8 mouse cellular contexts compared by ENCODE assay signal in genomic region chr3:96601251-96601787, GRCm38 (mm10). TPM values are rescaled to one million over a fixed set of nuclear protein-coding genes. Genes with fewer than 3 reads are reported as not detected.
DNase-seq lines count a peak whose midpoint lies in the region; ATAC-seq lines count a peak whose summit lies in the region.

No protein-coding gene starts in this region.

- WGBS in intestine, embryonic 14.5 days = under 1% methylated on average over 30 of the region's 40 CpGs
- WGBS in limb, embryonic 13.5 days = under 1% methylated on average over 19 of the region's 40 CpGs
- WGBS in midbrain, embryonic 16.5 days = under 1% methylated on average over 18 of the region's 40 CpGs

- no peaks in the 10 kb centered on the region for H3K36me3 ChIP-seq in megakaryocyte, embryonic 14.5 days (replicated peaks; ENCODE audit: low read length)
- peaks cover 10% of the 10 kb centered on the region; the same call in 1 of the 2 replicates for H3K36me3 ChIP-seq in intestine, embryonic 14.5 days (ENCODE audit: control insufficient read depth, insufficient read depth, low read length)
- H3K36me3 ChIP-seq in limb, embryonic 13.5 days = peaks cover 20% of the 10 kb centered on the region; the same call in 1 of the 2 replicates
- H3K36me3 ChIP-seq in midbrain, embryonic 16.5 days (ENCODE audit: control insufficient read depth, insufficient read depth, low read length) = no peaks in the 10 kb centered on the region

- peaks cover 63% of the 10 kb centered on the region for H3K27me3 ChIP-seq in megakaryocyte, embryonic 14.5 days (replicated peaks)
- peaks cover 13% of the 10 kb centered on the region; the same call in 1 of the 2 replicates for H3K27me3 ChIP-seq in intestine, embryonic 14.5 days (replicated peaks; ENCODE audit: control insufficient read depth, insufficient read depth, low read length)
- H3K27me3 ChIP-seq in limb, embryonic 13.5 days = peaks cover 17% of the 10 kb centered on the region
- no peaks in the 10 kb centered on the region for H3K27me3 ChIP-seq in midbrain, embryonic 16.5 days (ENCODE audit: control insufficient read depth, insufficient read depth, low read depth, low read length)

- H3K4me1 ChIP-seq in megakaryocyte, embryonic 14.5 days = peaks cover 64% of the 10 kb centered on the region
- peaks cover 30% of the 10 kb centered on the region for H3K4me1 ChIP-seq in intestine, embryonic 14.5 days (replicated peaks; ENCODE audit: control insufficient read depth, insufficient read depth, low read length)
- H3K4me1 ChIP-seq in limb, embryonic 13.5 days = peaks cover 72% of the 10 kb centered on the region
- H3K4me1 ChIP-seq in midbrain, embryonic 16.5 days (ENCODE audit: control insufficient read depth, insufficient read depth, low read length) = peaks cover 62% of the 10 kb centered on the region

- peak; percentile 67 to 71 for DNase-seq in cerebellum, postnatal 10 days
- peak; percentile 73 for DNase-seq in gastrocnemius, postnatal 25 days
- DNase-seq in intestine, embryonic 14.5 days (ENCODE audit: low spot score) = peak; percentile 79
- peak; percentile 79 for DNase-seq in urinary bladder, postnatal 14 days (ENCODE audit: low spot score)

- ATAC-seq in megakaryocyte, adult 5-6 weeks (ENCODE audit: poor library complexity, severe bottlenecking) = no peak
- ATAC-seq in intestine, embryonic 14.5 days (replicated peaks; ENCODE audit: low FRiP score, low TSS enrichment, low read depth) = peak; percentile 57
- ATAC-seq in limb, embryonic 13.5 days (ENCODE audit: low FRiP score, low read depth) = peak; percentile 49
- ATAC-seq in midbrain, embryonic 16.5 days = peak; percentile 58

- no peaks in the 10 kb centered on the region for H3K9me3 ChIP-seq in megakaryocyte, embryonic 14.5 days
- H3K9me3 ChIP-seq in intestine, embryonic 14.5 days (ENCODE audit: control insufficient read depth, low read length) = no peaks in the 10 kb centered on the region
- no peaks in the 10 kb centered on the region for H3K9me3 ChIP-seq in limb, embryonic 13.5 days
- no peaks in the 10 kb centered on the region for H3K9me3 ChIP-seq in midbrain, embryonic 16.5 days (replicated peaks; ENCODE audit: control insufficient read depth, low read length, poor library complexity, severe bottlenecking)

- peak overlapping the region; percentile 70 for H3K9ac ChIP-seq in intestine, embryonic 14.5 days (ENCODE audit: low read length)
- peak overlapping the region; percentile 87 for H3K9ac ChIP-seq in limb, embryonic 13.5 days
- H3K9ac ChIP-seq in midbrain, embryonic 16.5 days (ENCODE audit: low read depth, low read length) = peak overlapping the region; percentile 95

- peak overlapping the region; percentile 74 for H3K4me2 ChIP-seq in intestine, embryonic 14.5 days (ENCODE audit: low read length)
- H3K4me2 ChIP-seq in limb, embryonic 13.5 days (replicated peaks) = peak overlapping the region; percentile 84
- peak overlapping the region; percentile 88 for H3K4me2 ChIP-seq in midbrain, embryonic 16.5 days (ENCODE audit: low read length)

- peak overlapping the region; percentile 94 for H3K27ac ChIP-seq in intestine, embryonic 14.5 days (ENCODE audit: low read depth)
- peak overlapping the region; percentile 94 for H3K27ac ChIP-seq in limb, embryonic 13.5 days
- H3K27ac ChIP-seq in midbrain, embryonic 16.5 days (ENCODE audit: low read length) = peak overlapping the region; percentile 94

- H3K4me3 ChIP-seq in megakaryocyte, embryonic 14.5 days (replicated peaks) = peak overlapping the region; percentile 93
- H3K4me3 ChIP-seq in intestine, embryonic 14.5 days (ENCODE audit: low read depth, low read length) = peak overlapping the region; percentile 65
- H3K4me3 ChIP-seq in limb, embryonic 13.5 days = peak overlapping the region; percentile 76
- H3K4me3 ChIP-seq in midbrain, embryonic 16.5 days (ENCODE audit: low read depth, low read length) = peak overlapping the region; percentile 89

RNA-seq across cellular contexts. Expression of gene Lix1l, which starts 0.4 kb away (rescaled TPM):
- 1.2 TPM in 1 of 2 replicates, not detected in the other for polyA plus RNA-seq in megakaryocyte, embryonic 14.5 days (2012; ENCODE audit: insufficient read depth, low replicate concordance)
- total RNA-seq in megakaryocyte, adult 5-6 weeks (2015) = 0.59 and 1.7 TPM in 2 replicates
- 1.7 TPM in 2 replicates for total RNA-seq in megakaryocyte, adult 5-6 weeks (2017)
- 1 to 10 TPM; 6.7 to 7.0 TPM for total RNA-seq in gastrocnemius, postnatal 25 days (2021)
- 6.7 and 8.3 TPM in 2 replicates for polyA plus RNA-seq in intestine, embryonic 14.5 days (2014; fragmentation: Nextera tagmentation; extraction: Ambion mirVana)
- 8.4 and 8.7 TPM in 2 replicates for polyA plus RNA-seq in limb, embryonic 13.5 days (2015; fragmentation: Nextera tagmentation; extraction: Ambion mirVana)
- polyA plus RNA-seq in midbrain, embryonic 16.5 days (2015; fragmentation: Nextera tagmentation; extraction: Ambion mirVana) = 4.0 and 4.7 TPM in 2 replicates

RNA-seq across cellular contexts. Expression of gene Ankrd34a, which starts 4.9 kb away (rescaled TPM):
- polyA plus RNA-seq in megakaryocyte, embryonic 14.5 days (2012; ENCODE audit: insufficient read depth, low replicate concordance) = not detected in 2 replicates
- not detected in 2 replicates for total RNA-seq in megakaryocyte, adult 5-6 weeks (2015)
- total RNA-seq in megakaryocyte, adult 5-6 weeks (2017) = not detected in 2 replicates
- 1 to 10 TPM in 1 of 2 experiments, under 1 TPM in 1; 0.95 to 1.1 TPM for total RNA-seq in gastrocnemius, postnatal 25 days (2021)
- 2.3 and 2.8 TPM in 2 replicates for polyA plus RNA-seq in intestine, embryonic 14.5 days (2014; fragmentation: Nextera tagmentation; extraction: Ambion mirVana)
- polyA plus RNA-seq in limb, embryonic 13.5 days (2015; fragmentation: Nextera tagmentation; extraction: Ambion mirVana) = 3.0 and 3.1 TPM in 2 replicates
- polyA plus RNA-seq in midbrain, embryonic 16.5 days (2015; fragmentation: Nextera tagmentation; extraction: Ambion mirVana) = 16.4 and 20.6 TPM in 2 replicates

RNA-seq across cellular contexts. Expression of gene Polr3gl, which starts 7.3 kb away (rescaled TPM):
- polyA plus RNA-seq in megakaryocyte, embryonic 14.5 days (2012; ENCODE audit: insufficient read depth, low replicate concordance) = 4.6 and 15.4 TPM in 2 replicates
- total RNA-seq in megakaryocyte, adult 5-6 weeks (2015) = 22.8 and 26.3 TPM in 2 replicates
- total RNA-seq in megakaryocyte, adult 5-6 weeks (2017) = 45.6 and 46.4 TPM in 2 replicates
- total RNA-seq in gastrocnemius, postnatal 25 days (2021) = 10 to 100 TPM; 34.0 to 38.1 TPM
- polyA plus RNA-seq in intestine, embryonic 14.5 days (2014; fragmentation: Nextera tagmentation; extraction: Ambion mirVana) = 13.6 and 17.4 TPM in 2 replicates
- 48.8 and 55.6 TPM in 2 replicates for polyA plus RNA-seq in limb, embryonic 13.5 days (2015; fragmentation: Nextera tagmentation; extraction: Ambion mirVana)
- polyA plus RNA-seq in midbrain, embryonic 16.5 days (2015; fragmentation: Nextera tagmentation; extraction: Ambion mirVana) = 36.7 and 38.8 TPM in 2 replicates

RNA-seq across cellular contexts. Expression of gene Gm16253, which starts 24.5 kb away (rescaled TPM):
- 0.51 TPM in 1 of 2 replicates, not detected in the other for polyA plus RNA-seq in megakaryocyte, embryonic 14.5 days (2012; ENCODE audit: insufficient read depth, low replicate concordance)
- total RNA-seq in megakaryocyte, adult 5-6 weeks (2015) = not detected in 2 replicates
- total RNA-seq in megakaryocyte, adult 5-6 weeks (2017) = 0.40 TPM in 1 of 2 replicates, not detected in the other
- 1 to 10 TPM; 1.1 TPM for total RNA-seq in gastrocnemius, postnatal 25 days (2021)
- polyA plus RNA-seq in intestine, embryonic 14.5 days (2014; fragmentation: Nextera tagmentation; extraction: Ambion mirVana) = 0.37 and 1.6 TPM in 2 replicates
- polyA plus RNA-seq in limb, embryonic 13.5 days (2015; fragmentation: Nextera tagmentation; extraction: Ambion mirVana) = 1.3 and 1.5 TPM in 2 replicates
- polyA plus RNA-seq in midbrain, embryonic 16.5 days (2015; fragmentation: Nextera tagmentation; extraction: Ambion mirVana) = 1.6 and 1.8 TPM in 2 replicates

RNA-seq across cellular contexts. Expression of gene Rbm8a, which starts 28.4 kb away (rescaled TPM):
- 14.0 and 112 TPM in 2 replicates for polyA plus RNA-seq in megakaryocyte, embryonic 14.5 days (2012; ENCODE audit: insufficient read depth, low replicate concordance)
- 89.0 and 99.4 TPM in 2 replicates for total RNA-seq in megakaryocyte, adult 5-6 weeks (2015)
- total RNA-seq in megakaryocyte, adult 5-6 weeks (2017) = 42.3 and 43.4 TPM in 2 replicates
- total RNA-seq in gastrocnemius, postnatal 25 days (2021) = 10 to 100 TPM; 22.9 to 24.1 TPM
- 137 and 149 TPM in 2 replicates for polyA plus RNA-seq in intestine, embryonic 14.5 days (2014; fragmentation: Nextera tagmentation; extraction: Ambion mirVana)
- polyA plus RNA-seq in limb, embryonic 13.5 days (2015; fragmentation: Nextera tagmentation; extraction: Ambion mirVana) = 156 and 157 TPM in 2 replicates
- 118 and 123 TPM in 2 replicates for polyA plus RNA-seq in midbrain, embryonic 16.5 days (2015; fragmentation: Nextera tagmentation; extraction: Ambion mirVana)
